Mouse (Mus musculus) MEL (cell line): ENCODE results near the gene Hoxa9. TPM values are rescaled to one million over a fixed set of nuclear protein-coding genes. Genes with fewer than 3 reads are reported as not detected.

Experiments
- DNase-seq: peaks from one replicate; pipeline ENCODE4 v3.0.0; 2011; ENCODE audit warnings: low read depth, low spot score
- H3K27ac ChIP-seq: 2 replicates; pipeline ENCODE4 v1.5.1; 2012; ENCODE audit warnings: low read depth, mild to moderate bottlenecking, control low read depth, low read length, moderate library complexity; ENCODE audit not compliant: control insufficient read depth
- H3K27me3 ChIP-seq, 2 experiments: fragments of 150-350 bp in 1 of 2; sonication (generic) in 1 of 2; 2 replicates each; pipeline ENCODE4 v1.6.1; 2012; ENCODE audit warnings: low read length in 2 of 2, mild to moderate bottlenecking in 2 of 2, improper control_type of control experiment in 1 of 2, moderate library complexity in 1 of 2; ENCODE audit not compliant: insufficient read depth in 2 of 2, control insufficient read depth in 1 of 2
- H3K36me3 ChIP-seq, 2 experiments: 2 replicates each; pipeline ENCODE4 v1.6.1; 2012 to 2014; ENCODE audit warnings: low read length in 2 of 2, improper control_type of control experiment in 1 of 2, inconsistent platforms in 1 of 2, mild to moderate bottlenecking in 1 of 2; ENCODE audit not compliant: insufficient read depth in 2 of 2, control insufficient read depth in 1 of 2
- H3K4me1 ChIP-seq, 2 experiments: fragments of 150-350 bp in 1 of 2; sonication (generic) in 1 of 2; 2 replicates each; pipeline ENCODE4 v1.6.1; 2012; ENCODE audit warnings: low read length in 2 of 2, improper control_type of control experiment in 1 of 2, mild to moderate bottlenecking in 1 of 2; ENCODE audit not compliant: insufficient read depth in 2 of 2, control insufficient read depth in 1 of 2
- H3K4me3 ChIP-seq, 2 experiments: fragments of 150-350 bp in 1 of 2; sonication (generic) in 1 of 2; 2 replicates each; pipeline ENCODE4 v1.5.1; 2012; ENCODE audit warnings: low read depth in 2 of 2, low read length in 2 of 2, mild to moderate bottlenecking in 2 of 2, moderate library complexity in 2 of 2, control low read depth in 1 of 2, improper control_type of control experiment in 1 of 2; ENCODE audit not compliant: control insufficient read depth in 1 of 2, insufficient read depth in 1 of 2
- H3K79me2 ChIP-seq: 2 replicates; pipeline ENCODE4 v1.6.1; 2012; ENCODE audit warnings: mild to moderate bottlenecking, low read length, moderate library complexity; ENCODE audit not compliant: control insufficient read depth, poor library complexity, insufficient read depth
- H3K9ac ChIP-seq: 2 replicates; pipeline ENCODE4 v1.6.1; 2012; ENCODE audit warnings: low read depth, mild to moderate bottlenecking, control low read depth, low read length, moderate library complexity; ENCODE audit not compliant: control insufficient read depth, poor library complexity, severe bottlenecking
- H3K9me3 ChIP-seq: fragments of 150-350 bp; sonication (generic); replicated peaks from 2 replicates; pipeline ENCODE4 v1.6.1; 2012; ENCODE audit warnings: mild to moderate bottlenecking, low read length, improper control_type of control experiment, moderate library complexity; ENCODE audit not compliant: insufficient read depth
- CHD1 ChIP-seq: IDR thresholded peaks from 2 replicates; pipeline ENCODE4 v1.6.1; 2012; ENCODE audit warnings: low read depth, mild to moderate bottlenecking, inconsistent platforms, low read length, improper control_type of control experiment
- ELF1 ChIP-seq: IDR thresholded peaks from 2 replicates; pipeline ENCODE4 v1.6.1; 2014; ENCODE audit warnings: low read depth, mild to moderate bottlenecking, inconsistent platforms, low read length, improper control_type of control experiment, moderate library complexity
- EP300 ChIP-seq, 2 experiments: IDR thresholded peaks; 2 replicates each; pipeline ENCODE4 v1.6.1; 2011; ENCODE audit warnings: improper control_type of control experiment in 2 of 2, low read length in 2 of 2, low read depth in 1 of 2, mild to moderate bottlenecking in 1 of 2
- GABPA ChIP-seq: IDR thresholded peaks from 2 replicates; pipeline ENCODE4 v1.6.1; 2012; ENCODE audit warnings: low read depth, mild to moderate bottlenecking, inconsistent platforms, low read length, improper control_type of control experiment, moderate library complexity
- HCFC1 ChIP-seq: IDR thresholded peaks from 2 replicates; pipeline ENCODE4 v1.6.1; 2012; ENCODE audit warnings: low read depth, mild to moderate bottlenecking, inconsistent platforms, low read length, improper control_type of control experiment, moderate library complexity
- JUND ChIP-seq: IDR thresholded peaks from 2 replicates; pipeline ENCODE4 v1.6.1; 2011; ENCODE audit warnings: low read depth, mild to moderate bottlenecking, improper control_type of control experiment, low read length
- MAX ChIP-seq: IDR thresholded peaks from 2 replicates; pipeline ENCODE4 v1.6.1; 2011; ENCODE audit warnings: low read length, improper control_type of control experiment
- MAZ ChIP-seq: IDR thresholded peaks from 2 replicates; pipeline ENCODE4 v1.6.1; 2012; ENCODE audit warnings: low read depth, mild to moderate bottlenecking, inconsistent platforms, low read length, improper control_type of control experiment
- MEF2A ChIP-seq: IDR thresholded peaks from 2 replicates; pipeline ENCODE4 v1.6.1; 2014; ENCODE audit warnings: low read depth, mild to moderate bottlenecking, inconsistent platforms, low read length, improper control_type of control experiment; ENCODE audit not compliant: poor library complexity, insufficient replicate concordance, severe bottlenecking; ENCODE audit errors: extremely low read depth
- MXI1 ChIP-seq: IDR thresholded peaks from 2 replicates; pipeline ENCODE4 v1.6.1; 2011; ENCODE audit warnings: mild to moderate bottlenecking, low read depth, low read length, improper control_type of control experiment
- NELFE ChIP-seq: IDR thresholded peaks from 2 replicates; pipeline ENCODE4 v1.6.1; 2011; ENCODE audit warnings: low read depth, low read length, improper control_type of control experiment
- POLR2AphosphoS2 ChIP-seq: IDR thresholded peaks from 2 replicates; pipeline ENCODE4 v1.6.1; 2011; ENCODE audit warnings: low read length, improper control_type of control experiment
- RAD21 ChIP-seq: IDR thresholded peaks from 2 replicates; pipeline ENCODE4 v1.6.1; 2011; ENCODE audit warnings: mild to moderate bottlenecking, low read depth, low read length, improper control_type of control experiment
- SIN3A ChIP-seq: IDR thresholded peaks from 2 replicates; pipeline ENCODE4 v1.6.1; 2012; ENCODE audit warnings: low read length, improper control_type of control experiment, inconsistent platforms
- SMC3 ChIP-seq: IDR thresholded peaks from 2 replicates; pipeline ENCODE4 v1.6.1; 2011; ENCODE audit warnings: low read depth, low read length, improper control_type of control experiment
- TBP ChIP-seq: IDR thresholded peaks from 2 replicates; pipeline ENCODE4 v1.8.0; 2011; ENCODE audit warnings: low read depth, low read length, improper control_type of control experiment
- TCF12 ChIP-seq: IDR thresholded peaks from 2 replicates; pipeline ENCODE4 v1.6.1; 2014; ENCODE audit warnings: low read depth, mild to moderate bottlenecking, inconsistent platforms, low read length, improper control_type of control experiment, moderate library complexity
- UBTF ChIP-seq: IDR thresholded peaks from 2 replicates; pipeline ENCODE4 v1.6.1; 2012; ENCODE audit warnings: low read depth, mild to moderate bottlenecking, inconsistent platforms, low read length, improper control_type of control experiment, moderate library complexity, borderline replicate concordance; ENCODE audit not compliant: insufficient read depth
- ZKSCAN1 ChIP-seq: IDR thresholded peaks from 2 replicates; pipeline ENCODE4 v1.6.1; 2012; ENCODE audit warnings: low read depth, mild to moderate bottlenecking, inconsistent platforms, low read length, improper control_type of control experiment, moderate library complexity
- ZMIZ1 ChIP-seq: IDR thresholded peaks from 2 replicates; pipeline ENCODE4 v1.6.1; 2012; ENCODE audit warnings: low read depth, mild to moderate bottlenecking, inconsistent platforms, low read length, improper control_type of control experiment, moderate library complexity
- polyA plus RNA-seq, 2 experiments: library from polyadenylated mRNA; stranded (reverse) in 1 of 2; unstranded in 1 of 2; fragments of >175 nt in 1 of 2; fragments of >200 nt in 1 of 2; gene quantifications; 2 replicates each; pipeline versions ENCODE4 v1.2.1 to v1.2.4; 2012; ENCODE audit warnings: low replicate concordance in 2 of 2, low read depth in 1 of 2; ENCODE audit not compliant: insufficient read length in 2 of 2, insufficient read depth in 1 of 2, missing spikeins in 1 of 2
- total RNA-seq: library from RNA; depleted of rRNA; stranded (reverse); fragments of 300-350 nt; gene quantifications from 2 replicates; pipeline ENCODE4 v1.2.3, GENCODE M21; 2012

Hoxa9 gene
- total and polyA plus RNA-seq, 3 experiments = not detected

DNA sequence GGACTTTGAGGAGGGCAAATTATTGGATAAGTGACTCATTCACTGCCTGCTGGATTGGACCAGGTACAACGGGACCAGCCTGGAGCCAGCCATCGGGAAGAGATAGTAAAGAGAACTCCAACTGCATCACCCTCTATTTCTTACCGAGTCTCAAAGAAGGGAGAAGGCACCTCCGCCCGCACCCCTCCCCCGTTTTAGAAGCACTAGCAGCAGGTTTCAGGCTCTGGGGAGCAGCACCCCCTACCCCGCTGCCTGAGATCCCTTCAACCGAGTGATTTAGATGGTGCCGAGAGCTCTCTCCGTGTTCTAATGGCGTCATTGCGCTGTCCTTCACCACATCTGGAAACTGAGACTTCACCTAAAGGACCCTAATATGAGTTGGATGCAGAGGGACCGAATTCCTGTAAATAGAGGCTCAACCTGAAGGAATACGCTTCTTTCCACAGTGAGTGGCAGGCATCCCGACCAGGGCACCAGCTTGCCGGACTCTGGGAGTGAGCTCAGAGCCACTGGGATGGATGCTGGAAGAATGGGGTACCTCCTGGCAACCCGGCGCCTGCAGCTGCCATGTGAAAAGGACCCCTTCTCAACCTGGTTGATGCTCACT lies 34.5 kb upstream of the Hoxa9 start:
- no peak for TF ChIP-seq SIN3A

DNA sequence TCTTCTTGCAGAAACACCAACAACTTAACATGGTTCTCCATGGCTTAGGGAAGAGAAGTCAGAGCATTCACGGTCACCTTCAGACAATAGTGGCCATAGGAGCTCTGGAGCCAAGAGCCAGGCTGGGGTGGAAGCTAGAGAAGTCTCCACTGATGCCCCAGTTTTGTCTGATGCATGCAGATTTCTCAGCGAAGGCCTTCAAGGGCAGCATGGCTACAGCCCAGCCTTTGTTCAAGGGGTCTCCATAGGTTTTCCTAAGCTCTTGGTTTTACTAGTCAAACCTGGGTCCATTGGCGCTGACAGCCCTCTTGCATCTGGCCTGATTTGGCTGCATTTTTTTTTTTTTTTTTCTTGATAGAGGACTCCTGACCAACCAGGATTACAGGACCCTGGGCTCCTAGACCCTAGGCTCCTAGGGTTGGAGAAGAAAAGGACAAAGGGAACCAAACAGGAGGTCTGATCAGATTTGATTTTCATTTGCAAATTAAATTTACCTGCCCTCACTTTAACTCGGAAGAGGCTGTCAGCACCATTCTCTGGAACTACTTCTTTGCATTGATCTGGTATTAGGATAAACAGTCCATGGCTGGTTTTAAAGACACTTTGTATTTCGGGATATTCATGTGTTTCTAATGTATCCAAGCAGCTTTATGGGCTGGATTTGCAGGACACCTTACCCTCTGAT lies 33.4 kb upstream of the Hoxa9 start:
- no peak for TF ChIP-seq MEF2A
- TF ChIP-seq TCF12 = no peak
- TF ChIP-seq HCFC1 = no peak
- TF ChIP-seq POLR2AphosphoS2 = no peak
- TF ChIP-seq MAX = no peak
- no peak for TF ChIP-seq EP300 (IDR thresholded peaks at IDR 0.05; ENCODE audit: low read depth in 1 of 2, low read length in 2 of 2)
- no peak for TF ChIP-seq GABPA
- TF ChIP-seq MXI1 = no peak
- no peak for TF ChIP-seq RAD21
- no peak for TF ChIP-seq SIN3A
- TF ChIP-seq TBP = no peak
- no peak for TF ChIP-seq ZKSCAN1
- TF ChIP-seq ZMIZ1 = no peak
- TF ChIP-seq SMC3 = no peak
- TF ChIP-seq CHD1 = no peak
- no peak for TF ChIP-seq JUND
- no peak for TF ChIP-seq NELFE
- no peak for TF ChIP-seq MAZ
- TF ChIP-seq ELF1 = no peak
- no peak for TF ChIP-seq UBTF
- Histone ChIP-seq H3K4me3 (no peak overlapping the region), H3K27ac (no peak overlapping the region), H3K9ac (no peak overlapping the region), H3K79me2 (no peaks in the 10 kb centered on the region), H3K36me3 (no peaks in the 10 kb centered on the region), H3K4me1 (no peaks in the 10 kb centered on the region), H3K9me3 (no peaks in the 10 kb centered on the region), H3K27me3 (no peaks in the 10 kb centered on the region)
- DNase-seq = no peak

More for the DNA sequence above, 34.5 kb upstream of the Hoxa9 start:
- DNase-seq = no peak
- Histone ChIP-seq H3K9ac (no peak overlapping the region), H3K79me2 (no peaks in the 10 kb centered on the region), H3K4me3 (no peak overlapping the region), H3K4me1 (no peaks in the 10 kb centered on the region), H3K27me3 (no peaks in the 10 kb centered on the region), H3K27ac (no peak overlapping the region), H3K9me3 (no peaks in the 10 kb centered on the region), H3K36me3 (no peaks in the 10 kb centered on the region)
